Mouse (Mus musculus) C2C12 (cell line): ENCODE results near the gene Hoxa10.

Experiments
- CTCF ChIP-seq: IDR thresholded peaks from one replicate; pipeline ENCODE4 v1.5.1; 2011; ENCODE audit not compliant: control insufficient read depth, insufficient read depth, insufficient read length
- USF1 ChIP-seq: IDR thresholded peaks from one replicate; pipeline ENCODE4 v1.6.1; 2011; ENCODE audit warnings: low read depth, mild to moderate bottlenecking, control low read depth, moderate library complexity

DNA sequence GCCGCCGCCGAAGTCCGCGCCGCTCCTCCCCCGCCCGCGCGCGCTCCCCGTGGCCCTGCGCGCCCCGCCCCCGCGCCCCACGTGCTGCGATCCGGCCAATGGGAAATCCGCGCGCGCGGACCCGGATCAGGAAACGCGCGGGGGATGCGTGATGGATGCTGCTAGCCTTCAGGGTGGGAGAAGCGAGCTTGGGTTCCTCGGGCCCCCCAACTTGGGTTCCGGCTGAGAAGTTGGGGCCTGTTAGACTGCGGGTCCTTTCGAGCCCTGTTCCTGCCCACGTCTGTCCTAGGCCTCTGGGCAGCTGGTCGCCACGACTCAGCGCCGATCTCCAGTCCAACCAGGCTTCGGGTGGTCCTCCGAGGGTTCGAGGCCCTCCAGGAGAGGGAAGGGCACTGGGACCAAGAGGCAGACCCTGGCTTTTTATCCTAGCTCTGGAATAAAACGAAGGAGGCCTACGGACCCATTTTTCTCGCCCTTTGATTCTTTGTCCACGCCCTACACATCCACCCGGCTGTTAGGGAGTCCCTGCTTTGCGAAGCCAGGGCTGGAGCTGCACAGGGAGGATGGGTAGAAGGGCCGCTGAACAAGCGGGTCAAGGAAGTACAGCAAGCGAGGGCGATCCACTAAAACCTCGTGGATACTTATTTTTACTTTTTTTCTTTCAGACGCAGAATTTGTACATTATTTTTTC lies 48.6 kb downstream of the Hoxa10 start:
- TF ChIP-seq CTCF, result no peak
- TF ChIP-seq USF1, result peak; percentile 89
